Mouse (Mus musculus) embryonic fibroblast, embryonic 13.5 days (primary cell): ENCODE measurements around the gene Specc1.

Source experiments
- CTCF ChIP-seq: IDR thresholded peaks from 2 replicates; pipeline ENCODE4 v1.5.1; 2011; ENCODE audit warnings: mild to moderate bottlenecking, control low read depth, low read length, moderate library complexity, borderline replicate concordance; ENCODE audit not compliant: insufficient read depth
- POLR2A ChIP-seq: IDR thresholded peaks from 2 replicates; pipeline ENCODE4 v1.6.1; 2011; ENCODE audit warnings: low read depth, mild to moderate bottlenecking, control low read depth, low read length, moderate library complexity

DNA sequence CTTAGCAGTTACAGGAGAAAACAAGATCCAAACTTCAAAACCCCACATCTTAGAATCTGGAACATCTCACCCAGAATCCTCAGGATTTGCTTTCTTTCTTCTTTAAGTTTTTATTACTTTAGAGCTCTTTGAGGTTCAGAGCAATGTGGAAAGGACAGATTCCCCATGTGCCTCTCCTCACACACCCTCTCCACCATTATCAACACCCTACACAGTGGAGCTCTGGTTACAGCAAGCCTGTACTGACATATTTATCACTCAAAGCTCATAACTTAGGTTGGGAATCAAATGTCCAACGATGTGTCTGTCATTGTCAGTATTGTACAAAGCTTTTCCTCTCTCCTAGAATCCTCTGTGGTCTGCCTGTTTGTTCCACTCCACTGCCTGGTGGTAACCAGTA, 108.0 kb downstream of the Specc1 start:
- no peak for TF ChIP-seq CTCF
- no peak for TF ChIP-seq POLR2A
